11 mouse cellular contexts compared by ENCODE assay signal in the genomic region with DNA sequence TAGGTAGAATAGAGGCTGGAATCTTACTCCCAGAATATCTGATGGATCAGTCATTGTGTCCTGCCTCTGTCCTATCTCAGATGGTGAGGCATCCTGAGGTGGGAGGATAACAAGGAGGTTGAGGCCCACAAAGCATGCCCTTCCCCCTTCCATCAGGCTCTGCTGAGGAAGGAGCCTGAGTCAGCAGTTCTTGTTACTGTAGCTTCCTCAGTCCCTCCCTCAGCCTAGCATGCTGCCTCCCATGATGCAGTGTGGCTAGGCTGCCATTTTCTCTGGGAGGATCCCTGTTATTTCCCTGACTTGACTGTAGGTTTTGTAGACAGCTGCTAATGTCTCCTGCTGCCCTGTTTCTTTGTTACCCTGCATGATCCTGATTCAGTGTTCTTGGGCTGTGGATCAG.
DNase-seq lines count a peak whose midpoint lies in the region; ATAC-seq lines count a peak whose summit lies in the region.
"Had no signal": no experiment of that assay in that cellular context is flagged by ENCODE, and none has a peak within 500 bp of the region (broad histone marks: within the 10 kb centered on the region; RNA-seq: fewer than 3 reads in every experiment).

No protein-coding gene starts in this region.

- H3K4me1 ChIP-seq in heart, embryonic 13.5 days, result peaks cover 16% of the 10 kb centered on the region; the same call in 1 of the 2 replicates
- no peaks in the 10 kb centered on the region for H3K4me1 ChIP-seq in hindbrain, embryonic 16.5 days (ENCODE audit: control insufficient read depth, insufficient read depth, low read depth, low read length)
- H3K4me1 ChIP-seq in midbrain, embryonic 16.5 days (ENCODE audit: control insufficient read depth, insufficient read depth, low read length), result peaks cover 10% of the 10 kb centered on the region

- no peaks in the 10 kb centered on the region for H3K27me3 ChIP-seq in heart, embryonic 13.5 days (replicated peaks)
- H3K27me3 ChIP-seq in hindbrain, embryonic 16.5 days (replicated peaks; ENCODE audit: control insufficient read depth, insufficient read depth, low read length), result no peaks in the 10 kb centered on the region
- H3K27me3 ChIP-seq in midbrain, embryonic 16.5 days (ENCODE audit: control insufficient read depth, insufficient read depth, low read depth, low read length), result no peaks in the 10 kb centered on the region

- no peak overlapping the region for H3K27ac ChIP-seq in heart, embryonic 13.5 days (replicated peaks)
- no peak overlapping the region for H3K27ac ChIP-seq in hindbrain, embryonic 16.5 days (ENCODE audit: low read depth, low read length)
- H3K27ac ChIP-seq in midbrain, embryonic 16.5 days (ENCODE audit: low read length), result peak overlapping the region; percentile 1; the same call in 1 of the 2 replicates

- peaks cover 47% of the 10 kb centered on the region for H3K36me3 ChIP-seq in heart, embryonic 13.5 days
- H3K36me3 ChIP-seq in hindbrain, embryonic 16.5 days (ENCODE audit: control insufficient read depth, insufficient read depth, low read length), result no peaks in the 10 kb centered on the region
- no peaks in the 10 kb centered on the region for H3K36me3 ChIP-seq in midbrain, embryonic 16.5 days (ENCODE audit: control insufficient read depth, insufficient read depth, low read length)

- no peak overlapping the region for H3K9ac ChIP-seq in heart, embryonic 13.5 days
- H3K9ac ChIP-seq in hindbrain, embryonic 16.5 days (ENCODE audit: low read depth, low read length), result no peak overlapping the region
- H3K9ac ChIP-seq in midbrain, embryonic 16.5 days (ENCODE audit: low read depth, low read length), result no peak overlapping the region
- H3K9ac ChIP-seq: lung, embryonic 14.5 days had no signal

- no peak overlapping the region for H3K4me3 ChIP-seq in heart, embryonic 13.5 days
- H3K4me3 ChIP-seq in hindbrain, embryonic 16.5 days (ENCODE audit: low read length), result no peak overlapping the region
- no peak overlapping the region for H3K4me3 ChIP-seq in midbrain, embryonic 16.5 days (ENCODE audit: low read depth, low read length)

- ATAC-seq in heart, embryonic 13.5 days (ENCODE audit: extremely low read depth, insufficient number of reproducible peaks, low FRiP score, low TSS enrichment), result peak; percentile 58
- ATAC-seq in hindbrain, embryonic 16.5 days, result 0 out of 2 replicates have a peak, but pooled peaks have one; percentile 30
- ATAC-seq in midbrain, embryonic 16.5 days, result no peak

- no peak overlapping the region for H3K4me2 ChIP-seq in heart, embryonic 13.5 days
- no peak overlapping the region for H3K4me2 ChIP-seq in hindbrain, embryonic 16.5 days (ENCODE audit: low read length)
- no peak overlapping the region for H3K4me2 ChIP-seq in midbrain, embryonic 16.5 days (ENCODE audit: low read length)
- H3K4me2 ChIP-seq: lung, embryonic 14.5 days had no signal

- no peaks in the 10 kb centered on the region for H3K9me3 ChIP-seq in heart, embryonic 13.5 days
- H3K9me3 ChIP-seq in hindbrain, embryonic 16.5 days (ENCODE audit: control insufficient read depth, low read length), result no peaks in the 10 kb centered on the region
- no peaks in the 10 kb centered on the region for H3K9me3 ChIP-seq in midbrain, embryonic 16.5 days (replicated peaks; ENCODE audit: control insufficient read depth, low read length, poor library complexity, severe bottlenecking)

- no peak for DNase-seq in heart, postnatal 25 days (ENCODE audit: low spot score)
- DNase-seq in MEL-GATA-1-ER (ENCODE audit: extremely low read depth, low read depth) (peak; percentile 71), MN1 (ENCODE audit: low spot score) (no peak)
- DNase-seq in urinary bladder, adult 2 months (ENCODE audit: low spot score), result no peak
- DNase-seq in testis, postnatal 10 days (ENCODE audit: low spot score), result no peak
- DNase-seq: cerebellum, adult 11-12 months; heart, postnatal 36 days; lung, embryonic 14.5 days had no signal

- intact Hi-C loops in heart, postnatal 25 days (cut with DNase I), result no loop called here
